Mouse (Mus musculus): ENCODE data around the gene Ap5z1. TPM values are rescaled to one million over a fixed set of nuclear protein-coding genes. Genes with fewer than 3 reads are reported as not detected.
A peak's percentile ranks its signal among the peaks of the same experiment; 100 is the strongest.

Ap5z1 gene
- polyA plus RNA-seq, 1 experiment from 2014 or later = 8.7 TPM

DNA sequence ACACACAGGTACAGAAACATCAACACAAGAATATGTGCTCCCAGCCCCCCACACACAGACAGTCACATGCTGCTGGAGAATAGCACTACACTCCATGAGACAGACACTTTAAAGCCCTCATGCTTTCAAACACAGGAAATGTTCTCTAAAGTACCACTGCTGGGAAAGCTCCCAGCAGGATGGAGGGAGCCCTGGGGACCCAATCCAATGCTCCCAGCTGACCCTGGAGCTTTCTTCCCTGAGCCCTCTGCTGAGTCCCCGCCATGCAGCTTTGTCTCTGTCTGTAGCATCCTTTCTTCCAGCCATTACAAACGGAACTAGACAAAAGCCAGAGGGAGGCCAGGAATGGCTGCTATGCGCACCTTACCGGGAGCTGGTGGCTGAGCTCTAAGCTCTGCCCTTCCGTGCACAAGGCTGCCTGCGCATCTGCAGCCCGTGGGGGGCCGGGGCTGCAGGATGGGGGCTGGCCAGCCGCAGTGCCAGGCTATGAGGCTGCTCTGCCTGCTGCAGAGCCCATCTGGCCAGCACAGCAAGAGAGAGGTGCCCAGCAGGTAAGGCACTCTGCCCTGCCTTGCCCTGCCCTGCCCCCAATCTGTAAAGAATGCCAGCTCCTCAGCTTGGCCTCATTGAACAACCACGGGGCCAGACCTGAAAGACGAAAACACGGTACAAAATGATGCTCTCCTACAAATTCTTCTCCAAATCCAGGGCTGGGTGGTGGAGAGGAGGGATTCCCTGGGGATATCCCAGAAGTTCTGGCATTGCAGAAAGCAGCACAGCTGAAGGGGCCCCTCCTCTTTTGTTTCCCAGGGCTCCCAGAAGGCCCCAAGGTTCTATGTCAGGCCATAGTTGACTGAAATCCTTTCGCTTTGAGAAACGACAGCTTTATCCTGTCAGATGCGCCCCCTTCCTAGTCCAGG lies 45.7 kb downstream of the Ap5z1 start:
- Histone ChIP-seq H3K27me3 (replicated peaks; ENCODE audit: control insufficient read depth, insufficient read depth, low read length) (no peaks in the 10 kb centered on the region), H3K4me2 (ENCODE audit: low read depth, low read length) (peak overlapping the region; percentile 23), H3K9me3 (ENCODE audit: control insufficient read depth, low read length) (no peaks in the 10 kb centered on the region), H3K9ac (ENCODE audit: low read depth, low read length) (peak overlapping the region; percentile 35; the same call in 1 of the 2 replicates), H3K4me1 (ENCODE audit: control insufficient read depth, insufficient read depth, low read length) (no peaks in the 10 kb centered on the region; the same call in 1 of the 2 replicates), H3K36me3 (ENCODE audit: control insufficient read depth, insufficient read depth, low read length) (no peaks in the 10 kb centered on the region), H3K4me3 (ENCODE audit: low read depth, low read length) (no peak overlapping the region), H3K27ac (replicated peaks; ENCODE audit: low read depth, low read length) (no peak overlapping the region)
- no peak for DNase-seq (ENCODE audit: low spot score)
- 11% methylated on average over 13 of the region's 15 CpGs for WGBS
- peak; percentile 53 for ATAC-seq (ENCODE audit: low read depth)

DNA sequence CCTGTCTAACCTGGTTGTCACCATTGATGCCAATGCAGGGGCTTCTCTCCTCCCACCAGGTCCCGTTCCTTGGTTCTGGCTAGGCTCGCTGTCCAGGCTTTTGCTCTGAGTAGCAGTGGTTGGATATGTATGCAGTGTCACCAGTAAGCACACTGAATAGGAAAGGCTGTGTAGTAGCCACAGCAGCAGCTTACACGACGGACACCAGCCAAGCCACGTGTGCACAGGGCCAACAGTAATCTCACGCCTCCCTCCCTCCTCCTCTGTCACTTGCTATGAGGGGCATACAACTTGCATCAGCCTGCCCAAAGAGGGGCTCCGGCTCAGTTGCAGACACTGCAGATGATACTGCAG lies 46.3 kb downstream of the Ap5z1 start:
- ATAC-seq (ENCODE audit: low read depth) (no peak), DNase-seq (ENCODE audit: low spot score) (no peak)
- H3K4me3 ChIP-seq (ENCODE audit: low read depth, low read length) = no peak overlapping the region
- WGBS = 48% methylated on average over 7 of the region's 7 CpGs
- H3K27me3 ChIP-seq (replicated peaks; ENCODE audit: control insufficient read depth, insufficient read depth, low read length) = no peaks in the 10 kb centered on the region
- no peak overlapping the region for H3K9ac ChIP-seq (ENCODE audit: low read depth, low read length)
- H3K4me2 ChIP-seq (ENCODE audit: low read depth, low read length) = no peak overlapping the region
- H3K27ac ChIP-seq (replicated peaks; ENCODE audit: low read depth, low read length) = no peak overlapping the region
- H3K4me1 ChIP-seq (ENCODE audit: control insufficient read depth, insufficient read depth, low read length) = no peaks in the 10 kb centered on the region; the same call in 1 of the 2 replicates
- no peaks in the 10 kb centered on the region for H3K9me3 ChIP-seq (ENCODE audit: control insufficient read depth, low read length)
- H3K36me3 ChIP-seq (ENCODE audit: control insufficient read depth, insufficient read depth, low read length) = no peaks in the 10 kb centered on the region

DNA sequence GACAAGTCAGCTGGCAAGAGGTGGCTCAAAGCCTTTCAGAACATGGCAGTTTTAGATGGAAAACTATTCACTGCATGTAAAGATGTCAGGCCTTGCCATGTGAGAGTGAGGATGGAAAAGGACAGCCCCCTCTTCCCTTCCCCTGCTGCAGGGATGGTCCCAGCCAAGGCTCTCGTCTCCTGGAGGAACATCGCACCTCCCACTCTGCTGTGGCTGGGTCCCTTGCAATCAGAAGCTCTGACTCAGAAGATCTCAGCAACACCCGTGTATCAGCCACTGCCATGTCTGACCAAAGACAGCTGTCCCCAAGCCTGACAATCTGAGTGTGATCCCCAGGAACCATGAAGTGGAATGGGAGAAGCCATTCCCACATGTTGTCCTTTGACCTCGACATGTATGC lies 48.4 kb downstream of the Ap5z1 start:
- no peak overlapping the region for H3K9ac ChIP-seq (ENCODE audit: low read depth, low read length)
- H3K4me1 ChIP-seq (ENCODE audit: control insufficient read depth, insufficient read depth, low read length) = no peaks in the 10 kb centered on the region; the same call in 1 of the 2 replicates
- no peaks in the 10 kb centered on the region for H3K9me3 ChIP-seq (ENCODE audit: control insufficient read depth, low read length)
- DNase-seq (ENCODE audit: low spot score) (no peak), ATAC-seq (ENCODE audit: low read depth) (no peak)
- H3K27me3 ChIP-seq (replicated peaks; ENCODE audit: control insufficient read depth, insufficient read depth, low read length) = no peaks in the 10 kb centered on the region
- no peaks in the 10 kb centered on the region for H3K36me3 ChIP-seq (ENCODE audit: control insufficient read depth, insufficient read depth, low read length)
- 76% methylated on average over 4 of the region's 4 CpGs for WGBS
- H3K4me2 ChIP-seq (ENCODE audit: low read depth, low read length) = no peak overlapping the region
- H3K4me3 ChIP-seq (ENCODE audit: low read depth, low read length) = no peak overlapping the region
- H3K27ac ChIP-seq (replicated peaks; ENCODE audit: low read depth, low read length) = no peak overlapping the region

DNA sequence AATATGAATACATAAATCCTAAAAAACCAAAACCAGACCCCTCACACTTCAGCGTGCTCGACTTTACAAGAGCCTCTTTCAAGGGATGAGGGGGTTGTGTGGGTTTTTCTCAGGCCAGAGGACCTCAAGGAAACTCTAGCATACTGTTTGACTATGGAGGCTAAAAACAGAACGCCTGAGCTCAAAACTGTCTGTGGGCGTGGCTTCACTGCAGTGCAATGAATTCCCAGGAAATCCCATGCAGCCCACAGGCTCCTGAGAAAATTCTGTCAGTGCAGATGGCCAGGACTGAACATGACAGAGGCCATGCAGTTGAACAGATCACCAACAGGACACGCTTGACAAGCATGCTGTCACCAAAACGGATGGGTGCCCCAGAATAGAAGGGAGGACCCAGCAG lies 55.2 kb downstream of the Ap5z1 start:
- no peaks in the 10 kb centered on the region for H3K4me1 ChIP-seq (ENCODE audit: control insufficient read depth, insufficient read depth, low read length)
- H3K36me3 ChIP-seq (ENCODE audit: control insufficient read depth, insufficient read depth, low read length) = no peaks in the 10 kb centered on the region
- no peaks in the 10 kb centered on the region for H3K9me3 ChIP-seq (ENCODE audit: control insufficient read depth, low read length)
- H3K4me2 ChIP-seq (ENCODE audit: low read depth, low read length) = no peak overlapping the region
- no peak overlapping the region for H3K27ac ChIP-seq (replicated peaks; ENCODE audit: low read depth, low read length)
- ATAC-seq (ENCODE audit: low read depth) (no peak), DNase-seq (ENCODE audit: low spot score) (peak; percentile 35)
- no peak overlapping the region for H3K9ac ChIP-seq (ENCODE audit: low read depth, low read length)
- 48% methylated on average over 6 of the region's 6 CpGs for WGBS
- H3K27me3 ChIP-seq (replicated peaks; ENCODE audit: control insufficient read depth, insufficient read depth, low read length) = no peaks in the 10 kb centered on the region
- H3K4me3 ChIP-seq (ENCODE audit: low read depth, low read length) = no peak overlapping the region

DNA sequence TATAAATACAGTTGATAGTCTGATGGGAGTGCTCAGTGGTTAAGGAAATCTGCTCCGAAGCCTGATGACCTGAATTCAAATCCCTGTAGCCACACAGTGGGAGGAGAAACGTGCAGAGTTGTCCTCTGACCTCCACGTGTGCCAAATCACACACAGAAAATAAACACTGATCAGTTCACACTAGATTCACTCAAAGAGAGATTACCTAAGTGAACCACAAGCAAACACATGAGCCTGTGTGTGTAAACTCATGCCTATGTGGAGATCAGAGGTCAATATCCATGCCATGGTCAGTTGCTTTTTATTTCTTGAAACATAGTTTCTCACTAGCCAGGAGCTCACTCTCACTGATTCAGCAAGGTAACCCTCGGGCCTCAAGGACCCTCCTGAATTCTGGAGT lies 56.6 kb downstream of the Ap5z1 start:
- H3K27ac ChIP-seq (replicated peaks; ENCODE audit: low read depth, low read length) = no peak overlapping the region
- H3K9ac ChIP-seq (ENCODE audit: low read depth, low read length) = no peak overlapping the region
- H3K9me3 ChIP-seq (ENCODE audit: control insufficient read depth, low read length) = no peaks in the 10 kb centered on the region
- ATAC-seq (ENCODE audit: low read depth) (no peak), DNase-seq (ENCODE audit: low spot score) (no peak)
- no peak overlapping the region for H3K4me3 ChIP-seq (ENCODE audit: low read depth, low read length)
- H3K4me1 ChIP-seq (ENCODE audit: control insufficient read depth, insufficient read depth, low read length) = no peaks in the 10 kb centered on the region
- no peak overlapping the region for H3K4me2 ChIP-seq (ENCODE audit: low read depth, low read length)
- 75% methylated on average over 4 of the region's 4 CpGs for WGBS
- no peaks in the 10 kb centered on the region for H3K27me3 ChIP-seq (replicated peaks; ENCODE audit: control insufficient read depth, insufficient read depth, low read length)
- no peaks in the 10 kb centered on the region for H3K36me3 ChIP-seq (ENCODE audit: control insufficient read depth, insufficient read depth, low read length)

DNA sequence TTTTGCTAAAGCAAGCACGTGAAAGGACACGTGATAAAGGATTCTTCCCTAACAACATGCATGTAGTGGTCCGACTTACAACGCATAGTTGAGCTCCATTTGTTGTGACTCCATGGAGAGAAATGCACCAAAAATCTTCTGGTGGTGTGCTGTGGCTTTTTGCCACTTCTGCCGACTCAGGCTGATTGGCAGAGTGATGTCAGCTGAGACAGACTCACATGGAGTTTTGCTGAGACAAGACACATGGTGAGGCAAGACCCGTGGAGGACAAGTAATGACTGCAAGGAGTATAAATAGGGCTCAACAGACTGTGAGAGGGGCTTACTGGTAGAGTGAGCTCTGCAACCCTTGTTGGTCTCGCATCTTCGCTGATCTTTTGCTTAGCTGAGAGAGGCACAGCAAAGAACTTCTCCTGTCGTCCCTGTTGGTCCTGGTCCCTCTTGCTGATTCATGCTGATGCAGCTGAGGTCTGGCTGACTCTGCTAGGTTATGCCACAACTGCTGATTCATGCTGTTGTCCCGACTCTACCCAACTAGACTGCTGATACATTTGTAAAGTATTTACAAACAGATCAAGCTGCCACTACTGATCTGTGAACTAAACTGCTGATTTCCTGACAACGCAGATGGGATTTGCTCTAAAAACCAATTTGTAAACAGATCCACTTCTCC lies 57.6 kb downstream of the Ap5z1 start:
- no peaks in the 10 kb centered on the region for H3K27me3 ChIP-seq (replicated peaks; ENCODE audit: control insufficient read depth, insufficient read depth, low read length)
- no peak overlapping the region for H3K4me3 ChIP-seq (ENCODE audit: low read depth, low read length)
- no peak overlapping the region for H3K4me2 ChIP-seq (ENCODE audit: low read depth, low read length)
- DNase-seq (ENCODE audit: low spot score) = no peak
- H3K27ac ChIP-seq (replicated peaks; ENCODE audit: low read depth, low read length) = no peak overlapping the region
- no peaks in the 10 kb centered on the region for H3K36me3 ChIP-seq (ENCODE audit: control insufficient read depth, insufficient read depth, low read length)
- H3K9me3 ChIP-seq (ENCODE audit: control insufficient read depth, low read length) = no peaks in the 10 kb centered on the region
- no peak overlapping the region for H3K9ac ChIP-seq (ENCODE audit: low read depth, low read length)
- ATAC-seq (ENCODE audit: low read depth) = no peak
- no peaks in the 10 kb centered on the region for H3K4me1 ChIP-seq (ENCODE audit: control insufficient read depth, insufficient read depth, low read length)
- WGBS = 84% methylated on average over 11 of the region's 11 CpGs

DNA sequence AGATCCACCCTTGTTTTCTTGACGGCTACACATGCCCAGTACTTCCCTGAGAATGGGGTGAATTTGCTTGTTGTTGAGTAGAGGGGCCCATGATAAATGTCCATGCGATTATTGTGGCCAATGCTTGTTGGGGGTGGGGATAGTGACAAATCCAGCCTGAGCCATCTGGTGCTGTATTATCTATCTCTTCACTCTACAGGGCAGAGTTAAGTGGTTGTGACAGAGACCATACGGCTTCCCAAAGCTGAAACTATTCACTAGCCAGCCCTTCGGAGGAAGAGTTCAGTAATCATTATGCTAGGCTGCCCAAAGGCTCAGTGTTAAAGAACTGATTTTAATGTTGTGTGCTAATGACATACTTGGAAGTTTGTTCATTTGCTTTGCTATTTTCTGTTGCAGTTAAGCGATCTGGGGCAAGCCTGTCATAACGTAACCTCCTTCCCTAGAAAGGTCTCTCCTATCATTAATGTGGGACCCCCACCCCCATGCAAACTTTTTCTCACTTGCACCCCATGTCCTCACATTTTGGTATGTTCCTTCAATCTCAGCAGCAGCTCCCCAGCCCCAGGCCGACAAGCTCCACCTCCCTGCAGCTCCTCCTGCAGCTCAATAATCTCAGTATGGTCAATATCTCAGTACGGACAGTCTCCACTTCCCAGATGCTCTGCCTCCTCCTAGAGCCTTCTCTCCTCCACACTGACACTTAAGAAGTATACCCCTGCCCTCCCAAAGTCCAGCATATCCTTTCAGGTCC lies 61.1 kb downstream of the Ap5z1 start:
- ATAC-seq (ENCODE audit: low read depth) (no peak; the same call in 1 of the 2 replicates), DNase-seq (ENCODE audit: low spot score) (no peak)
- no peak overlapping the region for H3K9ac ChIP-seq (ENCODE audit: low read depth, low read length)
- H3K27me3 ChIP-seq (replicated peaks; ENCODE audit: control insufficient read depth, insufficient read depth, low read length) = peaks cover 16% of the 10 kb centered on the region; the same call in 1 of the 2 replicates
- WGBS = 67% methylated on average over 8 of the region's 8 CpGs
- H3K4me3 ChIP-seq (ENCODE audit: low read depth, low read length) = no peak overlapping the region
- no peaks in the 10 kb centered on the region for H3K36me3 ChIP-seq (ENCODE audit: control insufficient read depth, insufficient read depth, low read length)
- no peaks in the 10 kb centered on the region; the same call in 1 of the 2 replicates for H3K9me3 ChIP-seq (ENCODE audit: control insufficient read depth, low read length)
- no peak overlapping the region for H3K27ac ChIP-seq (replicated peaks; ENCODE audit: low read depth, low read length)
- H3K4me1 ChIP-seq (ENCODE audit: control insufficient read depth, insufficient read depth, low read length) = no peaks in the 10 kb centered on the region
- no peak overlapping the region for H3K4me2 ChIP-seq (ENCODE audit: low read depth, low read length)

Data from embryonic facial prominence, embryonic 14.5 days (tissue).